Mouse (Mus musculus) E14TG2a.4 (cell line): ENCODE data around the gene Wdtc1.

Source experiments
- CTCF ChIP-seq: conservative IDR thresholded peaks from 2 replicates; pipeline ENCODE4 v1.5.1; 2014; ENCODE audit warnings: low read length
- NANOG ChIP-seq: IDR thresholded peaks from 2 replicates; pipeline ENCODE4 v1.6.1; 2014; ENCODE audit warnings: borderline replicate concordance, low read length, mixed read lengths

GRCm38 (mm10) chr4:133380532-133380931 lies 27.3 kb upstream of the Wdtc1 start:
- TF ChIP-seq CTCF = no peak
- no peak for TF ChIP-seq NANOG
